Mouse (Mus musculus): ENCODE results near the gene Dnajb5. TPM values are rescaled to one million over a fixed set of nuclear protein-coding genes. Genes with fewer than 3 reads are reported as not detected.

The Dnajb5 gene
- polyA plus RNA-seq, 1 experiment = 0.84 TPM

DNA sequence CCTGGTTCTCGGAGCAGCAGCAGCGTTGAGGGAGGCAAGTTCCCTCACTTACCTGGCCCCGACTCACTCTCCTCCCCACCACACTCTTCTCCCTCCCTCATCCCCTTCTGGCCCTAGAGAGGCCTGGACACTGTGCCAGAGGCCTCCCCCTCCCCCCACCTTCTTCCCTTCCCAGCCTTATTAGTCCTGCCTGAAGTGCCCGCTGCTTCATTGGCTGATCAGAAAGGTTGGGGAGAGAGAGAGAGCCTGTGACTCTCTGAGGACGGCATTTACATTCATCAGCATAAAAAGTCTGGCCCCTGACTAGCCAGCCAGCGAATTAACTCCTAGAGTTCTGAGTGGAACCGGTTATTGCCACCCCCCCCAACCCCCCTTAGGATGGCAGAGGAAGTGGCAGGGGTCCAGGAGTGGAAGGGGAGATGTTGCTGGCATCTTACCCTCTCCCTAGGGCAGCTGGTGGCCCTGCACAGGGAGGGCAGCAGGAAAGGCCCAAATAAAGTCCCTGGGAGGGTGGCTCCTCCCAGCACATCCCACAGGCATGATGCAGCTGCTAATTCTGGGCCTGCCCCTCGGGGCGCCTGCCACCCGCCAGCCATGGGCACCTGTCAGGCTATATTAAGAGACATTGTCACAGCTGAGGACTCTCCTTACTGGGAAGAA, 4.0 kb downstream of the Dnajb5 start:
- TF ChIP-seq GATA1 (IDR thresholded peaks at IDR 0.05; ENCODE audit: low read length) = no peak

DNA sequence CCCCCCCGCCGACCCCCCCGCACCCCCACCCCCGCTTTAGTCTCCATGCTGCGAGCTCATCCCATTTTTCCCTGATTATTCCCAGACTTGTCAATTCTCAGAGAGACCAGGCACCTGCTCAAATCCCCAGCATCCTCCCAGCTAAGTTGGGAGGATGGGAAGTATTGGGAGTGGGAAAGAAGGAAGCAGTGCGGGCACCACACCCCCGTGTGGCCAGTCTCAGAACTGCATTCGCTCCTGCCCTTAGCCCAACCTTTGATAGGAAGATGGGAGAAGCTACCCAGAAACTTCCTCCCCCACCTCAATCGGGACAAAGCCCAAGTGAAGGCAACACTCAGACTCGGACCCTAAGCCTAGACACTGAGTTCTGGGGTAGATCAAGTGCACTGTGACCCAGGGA, 4.7 kb downstream of the Dnajb5 start:
- TF ChIP-seq GATA1 (IDR thresholded peaks at IDR 0.05; ENCODE audit: low read length) = no peak

DNA sequence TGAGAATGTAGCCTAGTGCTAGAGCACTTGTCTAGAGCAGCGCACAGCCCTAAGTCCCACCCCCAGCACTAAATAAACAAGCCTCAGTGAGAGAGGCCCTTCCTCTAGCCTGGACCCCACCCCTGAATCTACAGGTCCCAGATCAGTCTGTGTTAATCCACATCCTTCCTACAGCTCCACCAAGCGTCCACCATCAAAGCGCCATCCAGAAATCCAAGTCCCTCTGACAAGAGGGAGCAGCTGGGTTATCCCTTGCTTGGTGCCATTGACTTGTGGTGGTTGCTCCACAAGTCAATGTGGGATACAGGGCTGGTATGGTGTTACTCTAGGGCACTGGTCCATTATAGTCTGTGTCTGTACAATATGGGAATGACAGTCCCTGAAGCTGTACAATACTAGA, 5.6 kb downstream of the Dnajb5 start:
- TF ChIP-seq GATA1 (IDR thresholded peaks at IDR 0.05; ENCODE audit: low read length) = no peak

DNA sequence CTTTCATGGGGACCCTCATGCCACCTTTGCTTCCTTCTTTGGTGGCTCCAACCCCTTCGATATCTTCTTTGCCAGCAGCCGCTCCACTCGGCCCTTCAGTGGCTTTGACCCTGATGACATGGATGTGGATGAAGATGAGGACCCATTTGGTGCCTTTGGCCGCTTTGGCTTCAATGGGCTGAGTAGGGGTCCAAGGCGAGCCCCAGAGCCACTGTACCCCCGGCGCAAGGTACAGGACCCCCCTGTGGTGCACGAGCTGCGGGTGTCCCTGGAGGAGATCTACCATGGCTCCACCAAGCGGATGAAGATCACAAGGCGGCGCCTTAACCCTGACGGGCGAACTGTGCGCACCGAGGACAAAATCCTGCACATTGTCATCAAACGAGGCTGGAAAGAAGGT, 7.0 kb downstream of the Dnajb5 start:
- TF ChIP-seq GATA1 (IDR thresholded peaks at IDR 0.05; ENCODE audit: low read length) = no peak

DNA sequence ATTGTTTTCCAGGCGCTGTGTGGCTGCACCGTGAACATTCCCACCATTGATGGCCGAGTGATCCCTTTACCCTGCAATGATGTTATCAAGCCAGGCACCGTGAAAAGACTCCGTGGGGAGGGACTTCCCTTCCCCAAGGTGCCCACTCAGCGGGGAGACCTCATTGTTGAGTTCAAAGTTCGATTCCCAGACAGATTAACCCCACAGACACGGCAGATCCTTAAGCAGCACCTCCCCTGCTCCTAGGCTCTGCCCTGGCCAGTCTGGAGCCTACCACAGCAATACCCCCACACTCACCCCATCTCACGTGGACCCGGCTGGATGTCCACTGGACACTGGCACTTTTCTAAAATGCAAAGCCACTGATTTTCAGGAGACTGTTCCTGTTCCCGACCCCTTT, 7.7 kb downstream of the Dnajb5 start:
- no peak for TF ChIP-seq GATA1 (IDR thresholded peaks at IDR 0.05; ENCODE audit: low read length)

GRCm38 (mm10) chr4:42957979-42958378, 8.4 kb downstream of the Dnajb5 start:
- TF ChIP-seq GATA1 (IDR thresholded peaks at IDR 0.05; ENCODE audit: low read length) = no peak

DNA sequence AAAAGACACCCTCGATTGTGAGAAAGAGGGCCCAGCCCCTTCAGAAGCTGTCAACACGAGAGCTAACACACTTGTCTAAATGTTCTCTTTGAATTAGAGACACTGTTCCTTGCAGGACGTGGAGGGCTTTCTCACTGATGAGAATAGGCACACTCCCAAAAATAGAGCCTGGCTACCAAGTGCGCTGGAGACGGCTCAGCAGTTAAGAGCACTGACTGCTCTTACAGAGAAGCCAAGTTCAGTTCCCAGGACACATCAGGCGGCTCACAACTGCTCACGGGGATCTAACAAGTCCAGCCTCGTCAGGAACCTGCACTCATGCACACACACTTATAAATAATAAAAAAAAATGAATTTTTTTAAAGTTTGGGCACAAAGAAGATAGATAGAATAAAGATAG, 9.3 kb downstream of the Dnajb5 start:
- no peak for TF ChIP-seq GATA1 (IDR thresholded peaks at IDR 0.05; ENCODE audit: low read length)

- TF ChIP-seq GATA1 (IDR thresholded peaks at IDR 0.05; ENCODE audit: low read length) = no peak
Measured at GRCm38 (mm10) chr4:42959382-42959781, 9.8 kb downstream of the Dnajb5 start.

DNA sequence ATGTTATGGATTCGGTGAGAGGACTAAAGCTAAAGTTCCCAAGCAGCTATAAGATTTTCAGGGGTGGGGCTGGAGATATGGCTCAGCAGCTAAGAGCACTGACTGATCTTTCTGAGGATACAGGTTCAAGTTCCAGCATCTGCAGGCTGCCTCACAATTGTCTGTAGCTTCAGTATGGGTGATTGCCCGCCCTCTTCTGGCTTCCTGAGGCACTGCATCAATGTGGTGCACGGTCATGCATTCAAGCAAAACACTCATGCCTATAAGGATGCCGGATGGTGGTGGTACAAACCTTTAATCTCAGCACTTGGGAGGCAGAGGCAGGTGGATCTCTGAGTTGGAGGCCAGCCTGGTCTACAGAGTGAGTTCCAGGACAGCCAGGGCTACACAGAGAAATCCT, 12.0 kb downstream of the Dnajb5 start:
- no peak for TF ChIP-seq GATA1 (IDR thresholded peaks at IDR 0.05; ENCODE audit: low read length)

- TF ChIP-seq GATA1 (IDR thresholded peaks at IDR 0.05; ENCODE audit: low read length) = no peak
Measured at GRCm38 (mm10) chr4:42963480-42963879, 13.9 kb downstream of the Dnajb5 start.

DNA sequence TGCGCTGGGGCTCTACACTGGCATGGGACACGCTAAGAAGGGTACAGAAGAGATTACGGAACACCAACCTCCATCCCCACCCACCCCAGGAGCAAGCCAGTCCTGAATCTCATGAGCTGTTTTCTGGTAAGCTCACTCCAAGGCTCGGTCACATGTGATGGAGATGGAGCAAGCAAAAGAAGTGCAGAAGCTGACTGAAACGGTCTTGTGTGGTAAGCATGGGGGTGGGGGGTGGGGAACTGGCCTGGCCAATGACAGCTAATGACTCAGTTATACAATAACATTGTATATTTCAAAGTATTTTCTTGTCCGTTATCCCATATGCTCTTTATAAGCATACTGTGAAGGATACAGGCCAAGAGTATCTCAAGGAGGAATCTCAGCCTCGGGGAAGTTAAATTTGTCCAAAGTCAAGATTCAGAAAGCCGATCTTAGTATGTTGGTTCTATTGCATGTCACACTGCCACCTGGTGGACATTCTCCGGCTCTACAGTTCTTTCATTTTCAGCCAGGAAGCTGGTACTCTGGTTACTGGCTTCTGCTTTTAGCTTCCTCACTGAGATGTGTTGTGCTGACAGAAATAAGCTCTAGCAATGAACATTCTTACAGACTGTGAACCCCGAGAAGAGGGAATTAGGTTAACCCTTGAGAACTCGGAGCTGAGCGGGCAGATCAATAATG, 15.6 kb downstream of the Dnajb5 start:
- no peak for TF ChIP-seq GATA1 (IDR thresholded peaks at IDR 0.05; ENCODE audit: low read length)

DNA sequence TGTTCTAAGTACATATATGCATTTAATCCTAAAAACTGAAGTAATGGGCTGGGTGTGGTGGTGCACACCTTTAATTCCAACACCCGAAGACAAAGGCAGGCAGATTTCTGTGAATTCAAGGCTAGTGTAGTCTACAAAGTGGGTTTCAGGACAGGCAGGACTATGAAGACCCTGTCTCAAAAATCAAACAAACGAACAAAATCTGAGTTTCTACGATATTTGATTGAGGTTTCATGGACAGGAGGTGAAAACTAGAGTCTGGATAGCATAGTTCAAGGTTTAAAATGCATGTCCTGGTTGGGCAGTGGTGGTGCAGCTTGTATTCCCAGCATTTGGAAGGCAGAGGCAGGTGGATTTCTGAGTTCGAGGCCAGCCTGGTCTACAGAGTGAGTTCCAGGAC, 19.7 kb downstream of the Dnajb5 start, which contains the start of gene 1700022I11Rik:
TSS of gene 1700022I11Rik (plus strand) at position 301 of the 400 bp plus-strand sequence.
- TF ChIP-seq GATA1 (IDR thresholded peaks at IDR 0.05; ENCODE audit: low read length) = no peak

- TF ChIP-seq GATA1 (IDR thresholded peaks at IDR 0.05; ENCODE audit: low read length) = no peak
Measured at GRCm38 (mm10) chr4:42972952-42973351, 23.3 kb downstream of the Dnajb5 start.

GRCm38 (mm10) chr4:42973868-42974267, 24.3 kb downstream of the Dnajb5 start:
- TF ChIP-seq GATA1 (IDR thresholded peaks at IDR 0.05; ENCODE audit: low read length) = no peak

DNA sequence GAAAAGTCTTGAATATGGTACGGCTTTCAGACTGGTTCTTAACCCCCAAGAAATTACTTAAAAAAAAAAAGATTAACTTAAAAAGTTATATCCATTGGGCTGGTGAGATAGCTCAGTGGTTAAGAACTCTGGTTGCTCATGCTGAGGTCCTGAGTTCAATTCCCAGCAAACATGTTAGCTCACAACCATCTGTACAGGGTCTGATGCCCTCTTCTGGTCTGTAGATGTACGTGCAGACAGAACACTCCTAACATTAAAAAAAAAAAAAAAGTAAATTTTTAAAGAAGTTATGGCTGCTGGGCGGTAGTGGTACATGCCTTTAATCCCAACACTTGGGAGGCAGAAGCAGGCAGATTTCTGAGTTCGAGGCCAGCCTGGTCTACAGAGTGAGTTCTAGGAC, 28.4 kb downstream of the Dnajb5 start:
- TF ChIP-seq GATA1 (IDR thresholded peaks at IDR 0.05; ENCODE audit: low read length) = no peak

- TF ChIP-seq GATA1 (IDR thresholded peaks at IDR 0.05; ENCODE audit: low read length) = no peak
Measured at GRCm38 (mm10) chr4:42988296-42988695, 38.7 kb downstream of the Dnajb5 start.

- no peak for TF ChIP-seq GATA1 (IDR thresholded peaks at IDR 0.05; ENCODE audit: low read length)
Measured at GRCm38 (mm10) chr4:42998022-42998421, 48.4 kb downstream of the Dnajb5 start.
